Mouse (Mus musculus) embryonic fibroblast, embryonic 13.5 days (primary cell): ENCODE data around the gene Rhbdd1. TPM values are rescaled to one million over a fixed set of nuclear protein-coding genes. Genes with fewer than 3 reads are reported as not detected.

Experiments used
- H3K27ac ChIP-seq: 2 replicates; pipeline ENCODE4 v1.5.1; 2012; ENCODE audit warnings: low read length, control low read depth, inconsistent platforms; ENCODE audit not compliant: insufficient read depth
- H3K4me1 ChIP-seq: 2 replicates; pipeline ENCODE4 v1.6.1; 2011; ENCODE audit warnings: low read length; ENCODE audit not compliant: control insufficient read depth, insufficient read depth
- H3K4me3 ChIP-seq: 2 replicates; pipeline ENCODE4 v1.5.1; 2011; ENCODE audit warnings: mild to moderate bottlenecking, control low read depth, low read length; ENCODE audit not compliant: insufficient read depth
- CTCF ChIP-seq: IDR thresholded peaks from 2 replicates; pipeline ENCODE4 v1.5.1; 2011; ENCODE audit warnings: mild to moderate bottlenecking, control low read depth, low read length, moderate library complexity, borderline replicate concordance; ENCODE audit not compliant: insufficient read depth
- POLR2A ChIP-seq: IDR thresholded peaks from 2 replicates; pipeline ENCODE4 v1.6.1; 2011; ENCODE audit warnings: low read depth, mild to moderate bottlenecking, control low read depth, low read length, moderate library complexity
- polyA plus RNA-seq: library from polyadenylated mRNA; stranded (reverse); fragments of >200 nt; gene quantifications from 2 replicates; pipeline ENCODE4 v1.2.4, GENCODE M21; 2011; ENCODE audit warnings: low read depth; ENCODE audit not compliant: missing spikeins, insufficient read length

Rhbdd1 gene
- polyA plus RNA-seq, 1 experiment = 38.0 TPM

GRCm38 (mm10) chr1:82285461-82286189 is 30.6 kb upstream of the Rhbdd1 start:
- peak overlapping the region; percentile 70 for H3K4me3 ChIP-seq
- no peak; the same call in 1 of the 2 replicates for TF ChIP-seq POLR2A
- TF ChIP-seq CTCF = no peak
- peaks cover 8% of the 10 kb centered on the region for H3K4me1 ChIP-seq
- H3K27ac ChIP-seq = peak overlapping the region; percentile 80

GRCm38 (mm10) chr1:82286190-82287051 is 29.8 kb upstream of the Rhbdd1 start:
- TF ChIP-seq CTCF (no peak), POLR2A (0 out of 2 replicates have a peak, but pooled peaks have one; percentile 29)
- H3K27ac ChIP-seq = peak overlapping the region; percentile 80
- peaks cover 6% of the 10 kb centered on the region for H3K4me1 ChIP-seq
- peak overlapping the region; percentile 70 for H3K4me3 ChIP-seq

- TF ChIP-seq CTCF (no peak), POLR2A (peak; percentile 39; the same call in 1 of the 2 replicates)
- 0 out of 2 replicates have a peak overlapping the region, but pooled peaks have one; percentile 1 for H3K27ac ChIP-seq
- H3K4me1 ChIP-seq = peaks cover 1% of the 10 kb centered on the region; the same call in 1 of the 2 replicates
- peak overlapping the region; percentile 70 for H3K4me3 ChIP-seq
Measured at GRCm38 (mm10) chr1:82287052-82287775, 29.0 kb upstream of the Rhbdd1 start.

- TF ChIP-seq POLR2A = peak; percentile 29; the same call in 1 of the 2 replicates
- no peak for TF ChIP-seq CTCF
- H3K4me3 ChIP-seq = peak overlapping the region; percentile 70
- no peaks in the 10 kb centered on the region for H3K4me1 ChIP-seq
- H3K27ac ChIP-seq = no peak overlapping the region
Measured at GRCm38 (mm10) chr1:82287776-82288325, 28.4 kb upstream of the Rhbdd1 start.

GRCm38 (mm10) chr1:82288421-82288990 is 27.7 kb upstream of the Rhbdd1 start:
- Histone ChIP-seq H3K4me1 (0 out of 2 replicates have a peak, but pooled peaks cover 3% of the 10 kb centered on the region), H3K27ac (no peak overlapping the region), H3K4me3 (peak overlapping the region; percentile 70)
- no peak for TF ChIP-seq POLR2A
- no peak for TF ChIP-seq CTCF

- peak overlapping the region; percentile 82 for H3K27ac ChIP-seq
- H3K4me1 ChIP-seq = 0 out of 2 replicates have a peak, but pooled peaks cover 3% of the 10 kb centered on the region
- peak overlapping the region; percentile 70 for H3K4me3 ChIP-seq
- no peak for TF ChIP-seq CTCF
- TF ChIP-seq POLR2A = peak; percentile 39; the same call in 1 of the 2 replicates
Measured at GRCm38 (mm10) chr1:82289116-82289989, 26.9 kb upstream of the Rhbdd1 start.

GRCm38 (mm10) chr1:82289990-82290681 is 26.1 kb upstream of the Rhbdd1 start:
- TF ChIP-seq CTCF (no peak), POLR2A (peak; percentile 9; the same call in 1 of the 2 replicates)
- Histone ChIP-seq H3K27ac (peak overlapping the region; percentile 82), H3K4me1 (0 out of 2 replicates have a peak, but pooled peaks cover 3% of the 10 kb centered on the region)

More at GRCm38 (mm10) chr1:82289990-82290681, 26.1 kb upstream of the Rhbdd1 start:
- peak overlapping the region; percentile 70 for H3K4me3 ChIP-seq
